ENCODE assay signal across 12 mouse cellular contexts in genomic region chr2:172548672-172549255, GRCm38 (mm10). TPM values are rescaled to one million over a fixed set of nuclear protein-coding genes. Genes with fewer than 3 reads are reported as not detected.
A peak's percentile ranks its signal among the peaks of the same experiment; 100 is the strongest.
DNase-seq lines count a peak whose midpoint lies in the region; ATAC-seq and TF ChIP-seq lines count a peak whose summit lies in the region.
"Had no signal": no experiment of that assay in that cellular context is flagged by ENCODE, and none has a peak within 500 bp of the region (broad histone marks: within the 10 kb centered on the region; RNA-seq: fewer than 3 reads in every experiment).

No protein-coding gene starts in this region.

- peaks cover 96% of the 10 kb centered on the region for H3K27me3 ChIP-seq in kidney, embryonic 14.5 days (ENCODE audit: control insufficient read depth, insufficient read depth, low read length)
- peaks cover 66% of the 10 kb centered on the region for H3K27me3 ChIP-seq in forebrain, postnatal 0 days (ENCODE audit: insufficient read depth, low read length)

- H3K9ac ChIP-seq in kidney, embryonic 14.5 days (ENCODE audit: low read depth, low read length): no peak overlapping the region
- no peak overlapping the region for H3K9ac ChIP-seq in forebrain, postnatal 0 days

- DNase-seq in kidney, postnatal 14 days: no peak
- DNase-seq in embryo, embryonic 10 days (ENCODE audit: low spot score): peak; percentile 43
- DNase-seq in forebrain, postnatal 0 days: peak; percentile 57
- peak; percentile 57 for DNase-seq in neural tube, embryonic 10.5 days (ENCODE audit: extremely low spot score, low spot score)
- DNase-seq in MN1 (ENCODE audit: low spot score): no peak
- DNase-seq in cerebellum, adult 18-20 months: no peak
- DNase-seq in thymus, postnatal 14 days: no peak
- DNase-seq: thymus, adult 2 months had no signal

- WGBS in kidney, embryonic 14.5 days: under 1% methylated on average over 27 of the region's 27 CpGs
- WGBS in forebrain, postnatal 0 days: 2% methylated on average over 27 of the region's 27 CpGs

- no peaks in the 10 kb centered on the region for H3K9me3 ChIP-seq in kidney, embryonic 14.5 days (ENCODE audit: control insufficient read depth, low read length)
- no peaks in the 10 kb centered on the region for H3K9me3 ChIP-seq in forebrain, postnatal 0 days (ENCODE audit: low read length)

- no peak for TF ChIP-seq CTCF in forebrain, postnatal 0 days (IDR thresholded peaks at IDR 0.05; ENCODE audit: low read depth)

- ATAC-seq in kidney, embryonic 14.5 days (ENCODE audit: low FRiP score, low TSS enrichment): 0 out of 2 replicates have a peak, but pooled peaks have one; percentile 8
- ATAC-seq in forebrain, postnatal 0 days: no peak

- H3K4me1 ChIP-seq in kidney, embryonic 14.5 days (ENCODE audit: control insufficient read depth, insufficient read depth, low read length): peaks cover 9% of the 10 kb centered on the region
- H3K4me1 ChIP-seq in forebrain, postnatal 0 days (ENCODE audit: insufficient read depth): no peaks in the 10 kb centered on the region

- peak overlapping the region; percentile 43 for H3K4me3 ChIP-seq in kidney, embryonic 14.5 days (ENCODE audit: low read length)
- H3K4me3 ChIP-seq in forebrain, postnatal 0 days (ENCODE audit: low read depth, low read length): no peak overlapping the region

- no peak overlapping the region; the same call in 1 of the 2 replicates for H3K4me2 ChIP-seq in kidney, embryonic 14.5 days (replicated peaks; ENCODE audit: low read depth, low read length)
- H3K4me2 ChIP-seq in forebrain, postnatal 0 days (ENCODE audit: low read depth): peak overlapping the region; percentile 53

- H3K27ac ChIP-seq in kidney, embryonic 14.5 days (ENCODE audit: low read depth, low read length): no peak overlapping the region
- H3K27ac ChIP-seq in forebrain, postnatal 0 days (ENCODE audit: low read depth, low read length): no peak overlapping the region
- H3K27ac ChIP-seq: heart, adult 2 months had no signal

- H3K36me3 ChIP-seq in kidney, embryonic 14.5 days (ENCODE audit: control insufficient read depth, insufficient read depth, low read length): no peaks in the 10 kb centered on the region
- H3K36me3 ChIP-seq in forebrain, postnatal 0 days (ENCODE audit: insufficient read depth): no peaks in the 10 kb centered on the region

RNA-seq across cellular contexts. Expression of gene Tfap2c, which starts 0.6 kb away (rescaled TPM):
- 0.60 and 0.66 TPM in 2 replicates for polyA plus RNA-seq in kidney, embryonic 14.5 days (2014; fragmentation: Nextera tagmentation; extraction: Ambion mirVana)
- total RNA-seq in forebrain, postnatal 0 days (2014; rRNA removed): 3.3 and 3.7 TPM in 2 replicates
- polyA plus RNA-seq in forebrain, postnatal 0 days (2015; fragmentation: Nextera tagmentation; extraction: Ambion mirVana): 3.7 and 3.9 TPM in 2 replicates
- total RNA-seq: heart, adult 2 months; MEL had no signal
- polyA plus RNA-seq: heart, adult 2 months; liver, embryonic 16.5 days had no signal

Comparison
In these comparisons a context has a peak if more than half of its experiments do, and no peak if none do; other contexts are left out.
1. DNase-seq: peak in embryo, embryonic 10 days (single experiment), forebrain, postnatal 0 days (single experiment) and neural tube, embryonic 10.5 days (single experiment); none in kidney, postnatal 14 days (single experiment), MN1 (single experiment), cerebellum, adult 18-20 months (0 of 2) and thymus, postnatal 14 days (single experiment).